ENCODE assay signal across 8 mouse cellular contexts in the genomic region with DNA sequence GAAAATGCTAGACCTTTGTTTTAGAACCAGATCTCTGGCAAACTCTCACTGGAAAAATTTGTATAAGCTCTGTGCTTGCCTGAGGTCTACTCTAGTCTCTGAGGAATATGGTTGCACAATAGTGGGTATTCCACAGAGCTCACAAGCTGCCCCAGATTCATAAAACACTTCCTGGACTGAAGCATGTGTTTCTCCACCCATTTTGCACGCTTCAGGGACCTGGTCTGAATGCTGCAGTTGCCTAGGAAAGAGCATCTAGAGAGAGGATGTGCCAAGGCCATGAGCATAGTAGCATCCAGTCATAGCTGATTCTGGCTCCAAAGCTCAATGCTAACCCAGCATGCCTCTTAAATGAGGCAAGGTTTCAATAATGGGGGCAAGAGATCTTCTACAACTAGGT.
DNase-seq lines count a peak whose midpoint lies in the region; ATAC-seq and TF ChIP-seq lines count a peak whose summit lies in the region.

No protein-coding gene starts in this region.

- no peak overlapping the region for H3K27ac ChIP-seq in neural tube, embryonic 13.5 days (replicated peaks)
- H3K27ac ChIP-seq in intestine, postnatal 0 days (ENCODE audit: low read depth, low read length): no peak overlapping the region

- H3K79me2 ChIP-seq in myocyte (ENCODE audit: control insufficient read depth, insufficient read depth): no peaks in the 10 kb centered on the region

- WGBS in neural tube, embryonic 13.5 days: 54% methylated on average over 1 of the region's 1 CpGs
- WGBS in intestine, postnatal 0 days: 49% methylated on average over 1 of the region's 1 CpGs

- H3K27me3 ChIP-seq in neural tube, embryonic 13.5 days: no peaks in the 10 kb centered on the region
- H3K27me3 ChIP-seq in intestine, postnatal 0 days (replicated peaks; ENCODE audit: control insufficient read depth, insufficient read depth, low read length): no peaks in the 10 kb centered on the region
- H3K27me3 ChIP-seq in myocyte (ENCODE audit: control insufficient read depth, insufficient read depth, insufficient read length): no peaks in the 10 kb centered on the region

- H3K9me3 ChIP-seq in neural tube, embryonic 13.5 days: no peaks in the 10 kb centered on the region
- H3K9me3 ChIP-seq in intestine, postnatal 0 days (ENCODE audit: control insufficient read depth): no peaks in the 10 kb centered on the region

- TF ChIP-seq CTCF in intestine, postnatal 0 days (IDR thresholded peaks at IDR 0.05; ENCODE audit: low read depth): no peak

- no peak overlapping the region for H3K9ac ChIP-seq in neural tube, embryonic 13.5 days
- no peak overlapping the region for H3K9ac ChIP-seq in intestine, postnatal 0 days (ENCODE audit: low read depth, low read length)

- no peak overlapping the region for H3K4me2 ChIP-seq in neural tube, embryonic 13.5 days
- H3K4me2 ChIP-seq in intestine, postnatal 0 days (replicated peaks; ENCODE audit: low read depth): no peak overlapping the region
- no peak overlapping the region for H3K4me2 ChIP-seq in myocyte (ENCODE audit: low read depth)

- peak; percentile 82 for ATAC-seq in neural tube, embryonic 13.5 days (ENCODE audit: low read depth)
- 0 out of 2 replicates have a peak, but pooled peaks have one; percentile 16 for ATAC-seq in intestine, postnatal 0 days

- peaks cover 14% of the 10 kb centered on the region; the same call in 1 of the 2 replicates for H3K36me3 ChIP-seq in neural tube, embryonic 13.5 days
- no peaks in the 10 kb centered on the region for H3K36me3 ChIP-seq in intestine, postnatal 0 days (ENCODE audit: control insufficient read depth, insufficient read depth)
- peaks cover 3% of the 10 kb centered on the region for H3K36me3 ChIP-seq in myocyte (ENCODE audit: control insufficient read depth, insufficient read depth)

- H3K4me3 ChIP-seq in neural tube, embryonic 13.5 days: no peak overlapping the region
- H3K4me3 ChIP-seq in intestine, postnatal 0 days (ENCODE audit: low read depth, low read length): no peak overlapping the region
- no peak overlapping the region for H3K4me3 ChIP-seq in myocyte

- no peak for TF ChIP-seq POLR2A in myocyte (IDR thresholded peaks at IDR 0.05; ENCODE audit: insufficient read length, low read depth)

- peaks cover 11% of the 10 kb centered on the region; the same call in 1 of the 2 replicates for H3K4me1 ChIP-seq in neural tube, embryonic 13.5 days (replicated peaks)
- no peaks in the 10 kb centered on the region for H3K4me1 ChIP-seq in intestine, postnatal 0 days (replicated peaks; ENCODE audit: control insufficient read depth, insufficient read depth, low read length)

- H3ac ChIP-seq in myocyte (ENCODE audit: control insufficient read depth, insufficient read length): no peak overlapping the region

- peak; percentile 12 to 40 for DNase-seq in cerebellum, postnatal 14 days
- DNase-seq in cerebellum, adult 9-10 months: no peak
- DNase-seq in neural tube, embryonic 10.5 days (ENCODE audit: extremely low spot score, low spot score): no peak
- no peak for DNase-seq in urinary bladder, postnatal 4 days (ENCODE audit: low spot score in 2 of 2)
- no peak for DNase-seq in ovary, postnatal 14 days (ENCODE audit: low spot score)

TF ChIP-seq in myocyte, 11 proteins besides CTCF, POLR2A, EP300 and RAD21:
- peak; percentile 86 for TF ChIP-seq CEBPB (IDR thresholded peaks at IDR 0.05; ENCODE audit: insufficient read depth, poor library complexity, severe bottlenecking)
- TF ChIP-seq POLR2AphosphoS2 (IDR thresholded peaks at IDR 0.05; ENCODE audit: insufficient read length, low read depth): no peak
- TF ChIP-seq USF1 (IDR thresholded peaks at IDR 0.05; ENCODE audit: low read depth): no peak

Comparison
In these comparisons a context has a peak if more than half of its experiments do, and no peak if none do; other contexts are left out.
1. DNase-seq: peak in cerebellum, postnatal 14 days (2 of 2); none in cerebellum, adult 9-10 months (single experiment), neural tube, embryonic 10.5 days (single experiment), urinary bladder, postnatal 4 days (0 of 2) and ovary, postnatal 14 days (single experiment).